Mouse (Mus musculus): ENCODE results near the gene Pitpnc1.

DNA sequence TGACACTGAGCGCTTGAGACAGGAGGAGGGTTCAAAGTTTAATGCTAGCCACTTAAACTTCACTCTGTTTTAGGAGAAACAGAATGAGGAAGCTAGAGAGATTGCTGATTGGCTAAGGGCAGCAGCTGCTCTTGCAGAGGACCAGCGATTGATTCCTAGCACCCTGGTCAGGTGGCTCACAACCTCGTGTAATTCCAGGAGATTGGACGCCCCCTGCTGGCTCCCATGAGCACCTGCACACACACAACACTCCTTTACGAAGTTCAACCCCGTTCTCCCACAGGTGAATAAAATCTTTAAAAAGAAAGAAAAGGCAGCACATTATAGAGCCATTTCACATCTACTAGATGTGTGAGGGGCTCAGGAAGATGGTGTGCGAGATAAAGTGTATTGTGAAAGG lies 224.8 kb downstream of the Pitpnc1 start:
- TF ChIP-seq CEBPB (IDR thresholded peaks at IDR 0.05; ENCODE audit: low read depth) (no peak), CTCF (IDR thresholded peaks at IDR 0.05; ENCODE audit: control insufficient read depth, insufficient read depth, insufficient read length) (no peak)

Data from C2C12 (cell line).